In the genomic region with DNA sequence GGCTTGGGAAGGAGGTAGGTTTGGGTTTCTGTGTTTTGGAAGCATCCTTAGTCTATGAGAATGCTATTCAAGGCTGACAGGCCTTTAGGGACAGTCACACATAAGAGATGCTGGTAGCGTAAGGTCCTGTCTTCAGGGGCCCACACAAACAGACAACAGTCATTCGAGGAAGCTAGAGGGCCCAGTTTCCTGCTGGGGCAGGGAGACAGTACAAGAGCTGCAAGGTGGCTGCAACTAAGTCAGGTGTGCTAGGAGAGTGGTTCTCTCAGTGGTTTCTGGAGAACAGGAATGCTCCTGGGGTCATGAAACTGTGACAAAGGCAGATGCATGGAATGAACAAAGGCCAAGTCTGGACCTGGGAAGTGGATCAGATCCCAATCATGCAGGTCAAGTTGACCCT, we compare ENCODE assay signal across 14 mouse cellular contexts.
DNase-seq lines count a peak whose midpoint lies in the region; ATAC-seq and TF ChIP-seq lines count a peak whose summit lies in the region.
"Had no signal": no experiment of that assay in that cellular context is flagged by ENCODE, and none has a peak within 500 bp of the region (broad histone marks: within the 10 kb centered on the region; RNA-seq: fewer than 3 reads in every experiment).

No protein-coding gene starts in this region.

- ATAC-seq in heart, postnatal 0 days (ENCODE audit: insufficient read depth, low read depth), result no peak

- no peak for DNase-seq in heart, postnatal 0 days (ENCODE audit: low spot score)
- DNase-seq in heart, postnatal 4 days, result no peak
- peak; percentile 39 for DNase-seq in CH12.LX (ENCODE audit: extremely low read depth)
- peak; percentile 59 for DNase-seq in thymus, postnatal 0 days (ENCODE audit: low spot score)
- DNase-seq in urinary bladder, postnatal 10 days (ENCODE audit: low spot score), result no peak
- DNase-seq in embryo, embryonic 11 days, result no peak
- DNase-seq: adrenal gland, postnatal 25 days; cerebellum, adult 9-10 months; kidney, adult 8-10 months; kidney, postnatal 4 days; lung, postnatal 14 days had no signal

- in situ Hi-C loops in CH12.LX (cut with MboI; ENCODE audit: low pct_ligation_motif_present, low pct_unique_long_range_greater_than_20kb, low sequenced_read_pairs), result no loop called here

- no peaks in the 10 kb centered on the region for H3K27me3 ChIP-seq in heart, postnatal 0 days (ENCODE audit: control insufficient read depth, insufficient read depth, low read length)
- H3K27me3 ChIP-seq in CH12.LX (replicated peaks), result no peaks in the 10 kb centered on the region
- H3K27me3 ChIP-seq: neural tube, embryonic 12.5 days had no signal

- peaks cover 21% of the 10 kb centered on the region for H3K4me1 ChIP-seq in heart, postnatal 0 days (ENCODE audit: control insufficient read depth, insufficient read depth)
- peaks cover 22 to 39% of the 10 kb centered on the region in 2 experiments for H3K4me1 ChIP-seq in CH12.LX (ENCODE audit: control insufficient read depth in 1 of 2, insufficient read depth in 2 of 2)
- H3K4me1 ChIP-seq in bone marrow, adult 2 months (ENCODE audit: control insufficient read depth, insufficient read depth, low read length), result peaks cover 9% of the 10 kb centered on the region

- peaks cover 9% of the 10 kb centered on the region for H3K79me2 ChIP-seq in CH12.LX (replicated peaks; ENCODE audit: control insufficient read depth, extremely low read depth, insufficient read depth, poor library complexity, severe bottlenecking)

- no peaks in the 10 kb centered on the region for H3K9me3 ChIP-seq in heart, postnatal 0 days (replicated peaks; ENCODE audit: control insufficient read depth, low read length)
- peaks cover 6% of the 10 kb centered on the region for H3K9me3 ChIP-seq in CH12.LX (replicated peaks; ENCODE audit: low read length)
- H3K9me3 ChIP-seq: neural tube, embryonic 12.5 days had no signal

- TF ChIP-seq EP300 in heart, postnatal 0 days (IDR thresholded peaks at IDR 0.05; ENCODE audit: low read depth), result no peak
- no peak for TF ChIP-seq EP300 in CH12.LX (IDR thresholded peaks at IDR 0.05; ENCODE audit: low read length)

- H3K4me3 ChIP-seq in heart, postnatal 0 days (ENCODE audit: low read depth, low read length), result no peak overlapping the region
- H3K4me3 ChIP-seq in CH12.LX (replicated peaks in 1 of 3; ENCODE audit: low read depth in 2 of 3, low read length in 2 of 3, poor library complexity in 1 of 3), result peak overlapping the region; percentile 26 to 63 (median 46)
- no peak overlapping the region for H3K4me3 ChIP-seq in bone marrow, adult 2 months (replicated peaks; ENCODE audit: control insufficient read depth, low read depth, low read length)
- H3K4me3 ChIP-seq: neural tube, embryonic 12.5 days had no signal

- H3K36me3 ChIP-seq in heart, postnatal 0 days (replicated peaks; ENCODE audit: control insufficient read depth, insufficient read depth, low read length), result no peaks in the 10 kb centered on the region
- peaks cover 0 to 19% of the 10 kb centered on the region in 2 experiments for H3K36me3 ChIP-seq in CH12.LX (replicated peaks in 1 of 2; ENCODE audit: control insufficient read depth in 1 of 2, insufficient read depth in 1 of 2, low read length in 1 of 2)
- H3K36me3 ChIP-seq: neural tube, embryonic 12.5 days had no signal

- dilution Hi-C loops in CH12.LX (cut with MboI; ENCODE audit: extremely low pct_ligation_motif_present, extremely low pct_unique_long_range_greater_than_20kb, low sequenced_read_pairs), result no loop called here

- no peak overlapping the region for H3K4me2 ChIP-seq in heart, postnatal 0 days (ENCODE audit: low read depth, low read length)
- H3K4me2 ChIP-seq in CH12.LX (ENCODE audit: insufficient read depth, low read depth, poor library complexity, severe bottlenecking), result peak overlapping the region; percentile 93
- H3K4me2 ChIP-seq: neural tube, embryonic 12.5 days had no signal

- no peak for TF ChIP-seq CTCF in heart, postnatal 0 days (IDR thresholded peaks at IDR 0.05; ENCODE audit: low read depth)
- no peak for TF ChIP-seq CTCF in CH12.LX (conservative IDR thresholded peaks at IDR 0.05 in 1 of 2, IDR thresholded peaks at IDR 0.05 in 1 of 2; ENCODE audit: low read depth in 2 of 2, low read length in 2 of 2)
- TF ChIP-seq CTCF in bone marrow, adult 2 months (IDR thresholded peaks at IDR 0.05; ENCODE audit: control insufficient read depth, insufficient read depth, low read length), result no peak

- peak overlapping the region; percentile 66; the same call in 1 of the 2 replicates for H3K27ac ChIP-seq in heart, postnatal 0 days (ENCODE audit: low read depth)
- H3K27ac ChIP-seq in CH12.LX (ENCODE audit: insufficient read depth, low read depth), result peak overlapping the region; percentile 79
- H3K27ac ChIP-seq in bone marrow, adult 2 months (ENCODE audit: control insufficient read depth, insufficient read depth, low read depth, low read length, poor library complexity), result peak overlapping the region; percentile 40; the same call in 1 of the 2 replicates
- H3K27ac ChIP-seq: liver, embryonic 14.5 days; neural tube, embryonic 12.5 days had no signal

- peak; percentile 26; the same call in 1 of the 2 replicates for TF ChIP-seq POLR2A in CH12.LX (IDR thresholded peaks at IDR 0.05; ENCODE audit: low read depth, low read length)
- TF ChIP-seq POLR2A in bone marrow, adult 2 months (IDR thresholded peaks at IDR 0.05; ENCODE audit: borderline replicate concordance, control insufficient read depth, low read depth, low read length), result no peak

- 78% methylated on average over 2 of the region's 2 CpGs for WGBS in heart, postnatal 0 days
- 33% methylated on average over 2 of the region's 2 CpGs for whole genome bisulfite sequencing in bone marrow, adult 2 months

- no peak overlapping the region for H3K9ac ChIP-seq in heart, postnatal 0 days (replicated peaks; ENCODE audit: low read depth, low read length)
- H3K9ac ChIP-seq in CH12.LX (ENCODE audit: insufficient read depth, low read depth), result peak overlapping the region; percentile 88
- H3K9ac ChIP-seq: liver, embryonic 14.5 days; neural tube, embryonic 12.5 days had no signal

- no peak for TF ChIP-seq RAD21 in CH12.LX (IDR thresholded peaks at IDR 0.05; ENCODE audit: low read depth, low read length)

TF ChIP-seq in CH12.LX, 34 proteins besides CTCF, POLR2A, EP300 and RAD21:
- TF ChIP-seq IRF4 (IDR thresholded peaks at IDR 0.05; ENCODE audit: low read depth, low read length) (no peak), TBP (conservative IDR thresholded peaks at IDR 0.05; ENCODE audit: low read depth, low read length) (no peak), ZKSCAN1 (IDR thresholded peaks at IDR 0.05; ENCODE audit: borderline replicate concordance, low read depth, low read length) (no peak), USF2 (conservative IDR thresholded peaks at IDR 0.05; ENCODE audit: low read depth, low read length) (no peak), JUND (conservative IDR thresholded peaks at IDR 0.05; ENCODE audit: low read depth, low read length) (no peak), ELF1 (IDR thresholded peaks at IDR 0.05; ENCODE audit: low read depth, low read length) (no peak), POLR2AphosphoS2 (IDR thresholded peaks at IDR 0.05; ENCODE audit: low read depth, low read length) (no peak), NELFE (IDR thresholded peaks at IDR 0.05; ENCODE audit: low read depth, low read length) (no peak)
TF ChIP-seq in CH12.LX: peak in this region for 0.

Comparison
In these comparisons a context has a peak if more than half of its experiments do, and no peak if none do; other contexts are left out.
1. DNase-seq: peak in CH12.LX (single experiment) and thymus, postnatal 0 days (single experiment); none in heart, postnatal 0 days (single experiment), heart, postnatal 4 days (single experiment), urinary bladder, postnatal 10 days (single experiment) and embryo, embryonic 11 days (single experiment).
2. H3K4me3 ChIP-seq: peak in CH12.LX (3 of 3); none in heart, postnatal 0 days (single experiment) and bone marrow, adult 2 months (single experiment).
3. Peak in every context shown above with its lines, with median percentiles within 50 percentile points of each other: H3K27ac ChIP-seq.